Mouse (Mus musculus): ENCODE measurements around the gene Als2cl.
A peak's percentile ranks its signal among the peaks of the same experiment; 100 is the strongest.

Gene Als2cl

DNA sequence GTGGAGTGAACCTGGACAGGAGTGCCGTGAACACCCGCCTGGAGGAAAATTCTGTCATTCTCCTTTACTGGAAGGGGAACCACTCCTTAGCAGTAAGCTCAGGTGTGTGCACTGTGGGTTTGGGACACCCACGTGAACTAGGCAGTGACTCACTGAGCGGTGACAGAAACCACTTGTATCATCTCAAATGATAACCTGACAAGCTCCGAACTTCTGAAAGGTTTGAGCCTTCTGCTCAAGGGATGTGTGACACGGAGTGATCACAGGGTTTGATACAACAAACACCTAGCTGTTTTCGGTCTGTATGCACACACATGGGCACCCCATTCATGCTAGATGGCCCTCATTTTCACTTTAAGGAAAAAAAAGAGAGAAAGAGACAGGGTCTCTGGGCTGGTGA, 37.1 kb downstream of the Als2cl start, which contains the start of gene Fam240a:
Fam240a (minus strand) TSS at position 76 of the 400 bp plus-strand sequence.
- no peak for DNase-seq (ENCODE audit: low read depth)

DNA sequence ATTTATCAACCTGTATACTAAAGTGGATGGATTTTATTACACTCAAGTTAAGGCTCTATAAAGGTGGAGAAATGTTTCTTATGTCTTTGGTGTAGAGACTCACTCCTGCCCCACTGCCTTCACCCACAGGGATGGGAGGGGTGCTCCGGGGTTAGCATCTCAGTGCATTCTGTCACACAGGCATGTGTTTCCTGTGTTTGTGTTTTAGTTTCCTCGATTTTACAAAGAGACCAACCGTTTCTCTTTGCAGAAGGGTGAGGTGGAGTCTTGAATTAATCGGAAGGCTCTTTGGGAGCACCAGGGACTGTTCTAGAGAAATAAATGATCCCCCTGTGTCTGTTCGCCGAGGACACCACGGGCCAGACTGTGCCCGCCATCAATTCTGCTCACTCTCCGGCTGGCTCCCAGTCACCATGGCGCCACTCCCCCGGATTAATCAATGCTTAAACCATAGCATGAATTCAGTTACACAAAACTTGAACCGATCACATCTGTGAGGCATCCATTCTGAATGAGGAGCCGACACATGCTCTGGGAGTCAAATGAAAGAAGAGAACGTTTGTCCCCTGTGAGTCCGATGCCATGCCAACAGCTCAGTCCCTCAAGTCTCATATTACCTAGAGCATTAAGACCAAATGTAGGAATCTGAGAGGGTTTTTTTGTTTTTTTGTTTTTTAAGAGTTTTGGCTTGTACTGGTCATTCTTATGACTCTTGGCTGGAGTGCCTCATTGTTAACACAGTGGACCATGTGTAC, 41.2 kb downstream of the Als2cl start:
- no peak for DNase-seq (ENCODE audit: low read depth)

DNA sequence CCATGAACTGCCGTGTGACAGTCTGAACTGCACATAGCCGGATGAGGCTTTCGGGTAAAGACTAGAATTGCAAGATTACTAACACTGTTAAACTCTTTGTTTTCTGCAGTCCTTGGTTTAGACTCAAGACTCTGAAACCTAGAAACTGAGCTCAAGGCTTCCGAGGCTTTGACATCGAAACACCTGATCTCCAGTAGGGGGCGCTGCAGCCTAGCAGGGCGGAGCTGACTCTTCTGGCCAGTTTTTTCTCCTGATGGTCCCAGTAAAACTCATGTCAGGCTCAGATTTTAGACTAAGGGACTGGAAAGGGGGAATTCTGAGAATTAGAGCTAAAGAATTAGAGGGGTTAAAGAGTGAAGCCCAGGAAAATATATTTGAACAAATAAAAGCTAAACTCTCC, 43.1 kb downstream of the Als2cl start:
- DNase-seq (ENCODE audit: low read depth) = peak; percentile 64

DNA sequence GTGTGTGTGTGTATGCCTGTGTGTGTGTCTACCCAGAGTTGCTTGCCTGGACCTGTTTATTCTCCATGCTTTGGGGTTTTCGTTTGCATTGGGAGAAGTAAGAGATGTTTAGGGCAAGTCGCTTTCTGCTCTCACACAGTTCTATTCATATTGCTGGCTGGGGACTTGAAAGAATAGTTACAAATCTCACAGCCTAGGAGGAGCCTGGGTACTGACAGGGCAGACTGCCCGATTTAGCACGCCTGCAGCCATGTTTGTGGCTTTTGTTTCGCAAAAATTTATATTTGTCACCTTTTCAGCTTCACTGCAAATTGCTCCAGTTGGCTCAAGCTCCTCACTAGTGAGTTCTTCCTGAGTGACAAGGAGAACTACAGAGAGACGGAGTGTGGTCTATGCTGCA, 51.9 kb downstream of the Als2cl start:
- no peak for DNase-seq (ENCODE audit: low read depth)

DNA sequence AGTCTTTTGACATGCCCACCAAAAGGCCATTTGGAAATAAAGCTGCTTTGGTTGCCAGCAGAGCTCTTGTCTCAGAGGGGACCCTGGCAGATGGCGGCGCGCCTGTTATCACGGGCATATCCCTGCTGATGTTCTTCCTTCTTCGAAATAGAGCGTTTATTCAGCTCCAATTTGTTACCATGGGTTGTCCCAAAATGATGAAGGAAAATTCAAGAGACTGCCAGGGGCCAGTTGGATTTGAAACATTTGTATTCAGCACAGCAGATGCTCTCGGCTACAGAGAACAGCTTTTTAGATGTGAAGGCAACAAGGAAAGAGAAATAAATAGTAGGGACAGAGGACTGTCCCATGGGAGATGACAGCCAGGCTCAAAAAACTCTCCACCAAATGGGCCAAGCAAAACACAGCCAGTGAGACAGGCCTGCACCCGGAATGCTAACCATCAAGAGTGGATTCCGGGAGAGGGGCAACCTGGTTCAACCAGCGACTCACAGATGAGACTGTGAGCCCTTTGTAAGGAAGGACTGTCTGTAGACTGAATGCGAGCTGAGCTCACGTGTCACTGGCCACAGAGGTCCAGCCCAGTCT, 54.3 kb downstream of the Als2cl start:
- DNase-seq (ENCODE audit: low read depth) = no peak

DNA sequence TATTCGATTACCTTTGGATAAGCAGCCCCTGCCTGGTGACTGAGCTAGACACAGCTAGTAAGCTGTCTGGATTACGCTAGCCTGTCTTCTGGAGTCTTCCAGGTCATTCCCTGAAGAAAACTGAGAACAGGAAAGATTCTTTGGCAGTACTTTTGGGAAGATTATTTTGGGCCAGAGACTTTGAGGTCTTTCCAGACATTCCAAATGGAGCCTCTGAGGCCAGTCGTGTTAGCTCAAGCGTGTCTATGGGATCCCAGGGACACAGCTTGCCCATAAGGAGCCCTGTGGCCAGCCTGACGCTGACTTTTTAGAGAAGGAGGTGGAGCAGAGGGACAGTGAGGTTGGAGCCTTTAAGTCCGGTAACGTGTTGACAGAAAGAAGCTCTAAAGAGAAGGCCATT, 56.3 kb downstream of the Als2cl start:
- DNase-seq (ENCODE audit: low read depth) = no peak

DNA sequence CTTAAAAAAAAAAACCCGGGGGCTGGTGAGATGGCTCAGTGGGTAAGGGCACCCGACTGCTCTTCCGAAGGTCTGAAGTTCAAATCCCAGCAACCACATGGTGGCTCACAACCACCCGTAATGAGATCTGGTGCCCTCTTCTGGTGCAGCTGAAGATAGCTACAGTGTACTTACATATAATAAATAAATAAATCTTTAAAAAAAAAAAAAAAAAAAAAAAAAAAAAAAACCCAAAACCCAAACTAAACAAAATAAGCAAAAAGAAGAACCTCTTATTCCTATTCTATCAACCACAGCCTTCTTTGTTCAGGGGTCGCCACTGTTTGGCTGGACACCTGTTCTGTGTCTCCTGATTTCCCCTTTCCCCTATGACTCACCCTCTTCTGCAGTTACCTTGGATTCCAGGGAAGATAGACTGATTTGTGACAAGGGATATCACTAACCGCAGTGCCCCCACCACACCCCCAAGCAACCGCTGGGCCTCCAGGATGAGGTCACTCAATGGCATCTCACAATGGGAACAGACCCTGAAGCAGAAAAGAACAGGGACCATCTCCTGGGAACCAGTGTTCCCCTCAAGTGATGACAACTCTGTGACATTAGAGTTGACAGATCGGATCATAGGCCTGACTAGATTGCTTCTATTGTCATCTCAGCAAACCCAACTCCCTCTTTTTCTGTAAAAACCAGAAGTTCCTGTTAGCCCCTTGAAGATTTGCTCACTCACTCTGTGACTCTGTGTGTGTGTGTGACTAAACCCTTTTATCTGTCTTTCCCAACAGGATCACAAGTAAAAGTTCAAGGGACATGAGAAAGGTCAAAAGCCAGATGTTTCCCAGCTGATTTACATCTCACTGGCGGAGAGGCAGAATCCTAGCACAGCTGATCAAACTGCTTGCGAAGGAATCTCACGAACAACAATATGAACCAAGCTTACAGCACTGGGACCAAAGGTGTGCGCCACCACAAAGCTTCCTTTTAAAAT, 58.1 kb downstream of the Als2cl start:
- DNase-seq (ENCODE audit: low read depth) = peak; percentile 26

DNA sequence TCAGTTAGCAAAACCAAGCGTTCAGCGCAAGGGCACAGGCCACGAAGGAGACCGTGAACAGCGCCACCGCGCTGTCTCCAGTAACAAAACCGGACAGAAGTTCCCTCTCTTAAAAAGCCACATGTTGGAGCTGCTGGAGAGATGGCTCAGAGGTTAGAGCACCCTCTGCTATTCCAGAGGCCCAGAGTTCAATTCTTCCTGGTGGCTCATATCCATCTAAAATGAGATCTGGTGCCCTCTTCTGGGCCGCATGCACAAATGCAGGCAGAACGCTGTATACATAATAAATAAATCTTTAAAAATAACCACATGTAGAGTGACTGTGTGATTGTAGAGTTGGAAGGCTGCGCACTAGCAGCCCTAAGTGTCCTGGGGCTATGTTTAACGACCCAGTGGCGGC, 64.6 kb downstream of the Als2cl start:
- DNase-seq (ENCODE audit: low read depth) = peak; percentile 49

DNA sequence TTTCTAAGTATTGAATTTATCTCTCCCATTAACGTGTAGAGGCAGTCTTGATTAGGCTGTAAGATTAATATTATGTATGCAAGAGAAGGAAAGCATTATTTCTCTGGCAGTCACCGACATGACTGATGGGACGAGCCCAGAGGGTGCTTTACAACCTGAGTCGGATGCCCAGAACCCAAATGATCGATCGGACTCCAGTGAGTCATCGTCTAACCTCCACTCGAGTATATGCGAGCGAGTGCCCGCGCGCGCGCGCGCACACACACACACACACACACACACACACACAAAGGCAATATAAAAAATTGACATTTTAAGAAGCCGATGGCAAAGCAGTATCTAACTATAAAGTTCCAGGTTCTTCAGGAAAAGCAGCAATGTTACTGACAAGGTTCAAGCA, 65.7 kb downstream of the Als2cl start:
- DNase-seq (ENCODE audit: low read depth) = no peak

DNA sequence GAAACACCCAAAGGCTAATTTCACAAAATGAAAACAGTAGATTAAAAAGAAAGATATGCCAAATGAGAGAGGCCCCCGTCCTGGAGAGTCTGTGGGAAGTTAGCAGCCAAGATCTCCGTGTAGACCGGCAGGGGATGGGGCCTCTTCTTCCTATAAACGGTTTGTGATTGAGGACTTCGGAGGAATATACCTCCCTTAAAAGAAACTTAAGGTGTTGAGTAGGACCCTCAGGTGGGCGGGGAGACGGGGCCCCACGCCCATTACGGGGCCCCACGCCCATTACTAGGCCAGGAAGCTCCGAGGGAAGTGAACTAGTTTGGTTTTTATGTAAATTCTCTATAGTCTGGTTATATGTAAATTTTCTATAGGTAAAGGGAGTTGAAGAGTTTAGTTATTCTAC, 66.3 kb downstream of the Als2cl start, which contains the start of gene Tdgf1:
Tdgf1 (minus strand) TSS at position 233 of the 400 bp plus-strand sequence.
- DNase-seq (ENCODE audit: low read depth) = no peak

DNA sequence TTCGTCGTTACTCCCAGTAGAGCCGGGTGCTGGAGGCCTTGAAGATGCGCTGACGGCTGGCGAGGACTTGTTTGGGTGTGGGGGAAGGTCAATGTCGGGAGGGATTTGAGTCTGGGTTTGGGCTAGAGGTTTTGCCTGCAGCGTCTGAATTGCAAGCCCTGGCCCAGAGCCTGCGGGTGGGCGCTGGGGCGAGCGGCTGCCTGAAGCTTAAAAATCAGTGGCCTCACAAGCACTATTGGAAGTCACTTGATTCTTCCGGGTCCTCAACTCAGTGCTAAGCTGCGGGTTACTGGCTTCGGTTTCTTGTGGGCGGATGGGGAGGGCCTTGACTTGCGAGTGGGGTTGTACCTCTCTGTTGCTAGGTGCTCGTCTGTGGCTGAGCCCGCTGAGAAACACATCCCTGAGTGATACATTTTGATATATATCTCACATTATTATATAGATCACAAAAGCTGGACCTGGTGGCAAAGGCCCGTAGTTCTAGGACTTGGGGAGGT, 66.9 kb downstream of the Als2cl start:
- no peak for DNase-seq (ENCODE audit: low read depth)

DNA sequence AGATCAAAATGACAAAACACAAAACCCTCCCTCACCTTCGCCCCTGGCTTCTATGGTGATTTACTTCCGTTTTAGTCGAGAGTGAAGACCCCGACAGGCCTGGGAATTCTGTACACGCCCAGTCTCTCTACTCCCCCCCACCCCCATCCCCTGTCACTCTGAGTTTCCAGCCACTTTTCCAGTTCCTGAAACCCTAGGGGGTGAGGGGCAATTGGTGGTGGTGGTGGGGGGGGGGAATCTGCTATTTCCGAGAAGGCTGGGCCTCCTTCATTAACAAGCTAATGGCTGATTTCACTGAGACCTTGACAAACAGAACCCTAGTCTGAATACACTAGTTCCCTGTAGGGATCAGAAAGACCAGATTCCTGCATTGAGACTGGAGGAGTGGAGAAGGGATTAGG, 67.6 kb downstream of the Als2cl start:
- DNase-seq (ENCODE audit: low read depth) = no peak

DNA sequence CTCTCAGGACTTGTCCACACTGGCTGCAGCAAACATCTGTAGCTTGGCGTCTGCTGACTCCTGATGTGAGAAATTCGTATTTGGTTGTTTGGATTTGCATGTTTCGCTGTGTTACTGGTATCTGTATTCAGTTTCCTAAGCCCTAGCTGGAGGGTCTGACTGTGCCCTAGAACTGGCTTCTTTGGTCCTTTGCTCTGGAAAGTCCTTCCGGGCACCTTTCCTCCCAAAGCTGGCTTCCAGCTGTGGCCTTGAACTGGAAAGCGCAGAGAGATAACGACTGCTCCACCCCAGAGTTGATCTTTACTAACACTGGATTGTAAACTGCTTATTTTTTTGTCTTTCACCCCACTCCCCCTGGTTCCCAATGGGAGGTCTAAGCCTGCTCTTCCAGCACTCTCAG, 68.2 kb downstream of the Als2cl start:
- no peak for DNase-seq (ENCODE audit: low read depth)

DNA sequence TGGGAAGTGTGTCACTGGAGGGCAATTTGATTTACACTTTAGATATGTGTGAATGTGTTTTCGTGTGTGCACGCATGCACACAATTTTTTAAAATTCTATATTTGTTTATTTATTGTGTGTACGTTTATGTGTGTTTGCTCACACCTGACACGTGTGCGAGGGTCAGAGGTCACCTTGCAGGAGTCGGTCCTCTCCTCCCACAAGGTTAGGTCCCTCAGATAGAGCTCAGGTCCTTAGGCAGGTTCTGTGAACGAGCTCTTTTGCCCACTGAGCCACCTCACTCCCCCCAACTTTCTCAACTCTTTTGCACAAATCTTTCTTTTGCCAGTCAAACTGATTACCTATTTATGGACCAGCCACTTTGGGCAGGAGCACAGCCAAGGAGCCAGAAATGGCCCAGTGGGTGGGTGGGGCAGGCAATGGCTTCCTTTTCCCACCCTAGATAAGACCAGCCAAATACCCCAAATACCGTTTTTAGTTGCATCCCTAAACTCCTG, 69.2 kb downstream of the Als2cl start:
- no peak for DNase-seq (ENCODE audit: low read depth)

DNA sequence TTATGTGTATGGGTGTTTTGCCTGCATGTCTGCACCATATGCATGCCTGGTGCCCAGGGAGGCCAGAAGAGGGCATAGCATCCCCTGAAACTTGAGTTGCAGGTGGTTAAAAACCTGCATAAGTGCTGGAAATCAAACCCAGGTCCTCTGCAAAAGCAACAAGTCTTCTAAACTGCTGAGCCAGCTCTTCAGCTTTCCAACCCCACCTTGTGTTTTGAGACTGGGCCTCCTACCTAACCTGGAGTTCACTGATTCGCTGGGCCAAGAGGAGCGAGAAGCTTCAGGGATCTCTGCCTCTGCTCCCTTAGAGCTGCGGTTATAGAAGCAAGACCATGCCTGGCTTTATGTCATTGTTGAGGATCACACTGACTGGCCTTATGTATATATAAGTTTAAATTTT, 70.4 kb downstream of the Als2cl start:
- DNase-seq (ENCODE audit: low read depth) = no peak
